Comparison of ENCODE assay signal across 9 mouse cellular contexts in the genomic region with DNA sequence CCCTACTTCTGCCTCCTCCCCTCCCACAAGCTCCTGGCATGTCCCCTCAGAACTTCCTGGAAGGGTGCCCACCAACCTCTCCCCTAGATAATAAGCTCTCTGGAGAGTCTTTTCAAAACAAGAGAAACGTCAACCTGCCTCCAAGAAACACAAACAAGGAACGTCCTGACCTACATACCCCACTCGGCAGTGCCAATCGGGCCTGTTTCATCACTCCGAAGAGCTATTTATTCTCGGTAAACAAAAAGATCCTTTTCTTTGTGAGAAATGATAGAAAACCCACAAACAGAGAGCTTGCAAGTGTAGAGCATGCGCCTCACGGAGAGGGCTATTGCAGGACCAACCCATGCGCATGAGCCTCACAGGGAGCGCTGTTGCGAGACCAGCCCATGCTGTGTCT.
DNase-seq lines count a peak whose midpoint lies in the region; ATAC-seq lines count a peak whose summit lies in the region.
"Had no signal": no experiment of that assay in that cellular context is flagged by ENCODE, and none has a peak within 500 bp of the region (broad histone marks: within the 10 kb centered on the region; RNA-seq: fewer than 3 reads in every experiment).

No protein-coding gene starts in this region.

- no peak overlapping the region for H3K9ac ChIP-seq in heart, embryonic 12.5 days
- H3K9ac ChIP-seq: heart, embryonic 15.5 days had no signal

- no peaks in the 10 kb centered on the region for H3K27me3 ChIP-seq in heart, embryonic 12.5 days (replicated peaks)
- H3K27me3 ChIP-seq: heart, embryonic 15.5 days had no signal

- H3K36me3 ChIP-seq in heart, embryonic 12.5 days = no peaks in the 10 kb centered on the region
- H3K36me3 ChIP-seq: heart, embryonic 15.5 days had no signal

- H3K27ac ChIP-seq in heart, embryonic 12.5 days (ENCODE audit: poor library complexity, severe bottlenecking) = no peak overlapping the region
- H3K27ac ChIP-seq: heart, embryonic 15.5 days had no signal

- H3K4me3 ChIP-seq in heart, embryonic 12.5 days = no peak overlapping the region
- H3K4me3 ChIP-seq: heart, embryonic 15.5 days had no signal

- H3K4me1 ChIP-seq in heart, embryonic 12.5 days (replicated peaks) = no peaks in the 10 kb centered on the region

- DNase-seq in heart, adult 11 months = peak; percentile 94
- DNase-seq in retina, postnatal 1 day = peak; percentile 24
- no peak for DNase-seq in retina, embryonic 14.5 days (ENCODE audit: low spot score)
- peak; percentile 45 to 49 for DNase-seq in kidney, postnatal 36 days
- peak; percentile 55 for DNase-seq in right cerebral cortex, postnatal 4 days
- DNase-seq in thymus, postnatal 36 days = no peak
- DNase-seq in gastrocnemius, postnatal 14 days = no peak

- intact Hi-C loops in gastrocnemius, postnatal 14 days (cut with DNase I; ENCODE audit: low total_unique reads) = no loop called here

- no peak overlapping the region for H3K4me2 ChIP-seq in heart, embryonic 12.5 days
- H3K4me2 ChIP-seq: heart, embryonic 15.5 days had no signal

- peaks cover 6% of the 10 kb centered on the region; the same call in 1 of the 2 replicates for H3K9me3 ChIP-seq in heart, embryonic 12.5 days (replicated peaks)
- H3K9me3 ChIP-seq: heart, embryonic 15.5 days had no signal

- no peak for ATAC-seq in heart, embryonic 12.5 days (ENCODE audit: insufficient number of reproducible peaks, low FRiP score)

- 74% methylated on average over 11 of the region's 11 CpGs for WGBS in heart, embryonic 12.5 days

Comparison
In these comparisons a context has a peak if more than half of its experiments do, and no peak if none do; other contexts are left out.
1. DNase-seq: peak in heart, adult 11 months (single experiment), retina, postnatal 1 day (single experiment), kidney, postnatal 36 days (2 of 2) and right cerebral cortex, postnatal 4 days (single experiment); none in retina, embryonic 14.5 days (single experiment), thymus, postnatal 36 days (0 of 2) and gastrocnemius, postnatal 14 days (single experiment).